Mouse (Mus musculus) liver, adult 2 months (tissue): ENCODE results near the gene Clec9a. TPM values are rescaled to one million over a fixed set of nuclear protein-coding genes. Genes with fewer than 3 reads are reported as not detected.

Source experiments
- DNase-seq: peaks from one replicate; pipeline ENCODE4 v3.0.0-alpha.2; 2011; ENCODE audit warnings: low read depth, low spot score; ENCODE audit errors: extremely low read depth
- H3K27ac ChIP-seq: fragments of 200-500 bp; replicated peaks from 2 replicates; pipeline ENCODE4 v1.5.1; 2012; ENCODE audit warnings: low read depth, mild to moderate bottlenecking, control low read depth, inconsistent platforms, low read length; ENCODE audit not compliant: insufficient read depth
- H3K27me3 ChIP-seq: fragments of 200-500 bp; 2 replicates; pipeline ENCODE4 v1.6.1; 2012; ENCODE audit warnings: mild to moderate bottlenecking, moderate library complexity, low read length, inconsistent platforms; ENCODE audit not compliant: control insufficient read depth, insufficient read depth
- H3K36me3 ChIP-seq: fragments of 200-500 bp; 2 replicates; pipeline ENCODE4 v1.6.1; 2012; ENCODE audit warnings: low read length, inconsistent platforms; ENCODE audit not compliant: control insufficient read depth, insufficient read depth
- H3K4me1 ChIP-seq: fragments of 200-500 bp; 2 replicates; pipeline ENCODE4 v1.6.1; 2011; ENCODE audit warnings: low read length; ENCODE audit not compliant: control insufficient read depth, insufficient read depth
- H3K4me3 ChIP-seq: fragments of 200-500 bp; 2 replicates; pipeline ENCODE4 v1.5.1; 2011; ENCODE audit warnings: low read depth, mild to moderate bottlenecking, control low read depth, low read length, moderate library complexity; ENCODE audit not compliant: insufficient read depth
- H3K79me2 ChIP-seq: fragments of 200-500 bp; 2 replicates; pipeline ENCODE4 v1.6.1; 2012; ENCODE audit warnings: inconsistent platforms, mild to moderate bottlenecking, low read length, moderate library complexity; ENCODE audit not compliant: control insufficient read depth, insufficient read depth
- H3K9ac ChIP-seq: fragments of 200-500 bp; 2 replicates; pipeline ENCODE4 v1.6.1; 2012; ENCODE audit warnings: low read depth, mild to moderate bottlenecking, control low read depth, inconsistent platforms, low read length
- CTCF ChIP-seq: fragments of 200-500 bp; IDR thresholded peaks from 2 replicates; pipeline ENCODE4 v1.5.1; 2011; ENCODE audit warnings: low read depth, low read length, control low read depth
- POLR2A ChIP-seq: fragments of 200-500 bp; IDR thresholded peaks from 2 replicates; pipeline ENCODE4 v1.6.1; 2011; ENCODE audit warnings: low read length, control low read depth; ENCODE audit not compliant: insufficient read depth; ENCODE audit errors: extremely low read depth
- WGBS: fragments of 180-500 bp; shearing (Covaris S2); methylation state at CpG from one replicate; pipeline ENCODE4 v1.1.7; 2018; 5-methylcytosine and 5-hydroxymethylcytosine counted together
- polyA plus RNA-seq: library from polyadenylated mRNA; depleted of rRNA; stranded (reverse); fragments of >200 nt; gene quantifications from 2 replicates; pipeline ENCODE4 v1.2.3, GENCODE M21; 2012
- total RNA-seq: library from RNA; depleted of rRNA; stranded (reverse); fragments of >200 nt; gene quantifications from 2 replicates; pipeline ENCODE4 v1.2.3, GENCODE M21; 2014

The Clec9a gene
- total and polyA plus RNA-seq, 2 experiments = 0.86 to 2.9 TPM

DNA sequence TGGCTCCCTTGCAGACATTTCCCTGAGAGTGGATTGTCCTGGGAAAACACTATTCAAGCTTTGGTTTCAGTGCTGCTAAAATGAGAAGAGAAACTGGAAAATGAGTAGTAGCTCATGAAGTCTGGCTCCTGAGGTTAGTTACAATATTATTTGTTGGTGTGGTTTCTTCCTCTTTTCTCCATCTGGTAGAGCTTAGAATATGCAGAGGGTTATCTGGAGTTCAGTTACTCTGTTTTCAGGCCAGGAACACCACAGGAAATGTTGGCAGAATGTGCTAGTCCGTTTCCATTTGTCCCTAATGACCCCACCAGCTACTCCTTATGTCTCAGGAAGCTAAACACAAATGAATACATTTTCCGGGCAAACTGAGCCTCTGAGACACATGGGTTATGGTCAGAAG, 1.3 kb upstream of the Clec9a start:
- Histone ChIP-seq H3K36me3 (no peaks in the 10 kb centered on the region; the same call in 1 of the 2 replicates), H3K4me1 (no peaks in the 10 kb centered on the region; the same call in 1 of the 2 replicates), H3K9ac (no peak overlapping the region), H3K27me3 (no peaks in the 10 kb centered on the region), H3K4me3 (no peak overlapping the region), H3K27ac (0 out of 2 replicates have a peak overlapping the region, but pooled peaks have one; percentile 29), H3K79me2 (no peaks in the 10 kb centered on the region)
- peak; percentile 51 for DNase-seq
- TF ChIP-seq POLR2A = no peak
- no peak for TF ChIP-seq CTCF
- WGBS = 66% methylated on average over 2 of the region's 2 CpGs

- no peak for TF ChIP-seq POLR2A
- no peak for TF ChIP-seq CTCF
Measured at GRCm38 (mm10) chr6:129414177-129414576, 5.5 kb downstream of the Clec9a start.

GRCm38 (mm10) chr6:129422311-129422710, 13.6 kb downstream of the Clec9a start:
- Histone ChIP-seq H3K36me3 (no peaks in the 10 kb centered on the region), H3K27me3 (no peaks in the 10 kb centered on the region), H3K4me1 (peaks cover 11% of the 10 kb centered on the region), H3K79me2 (no peaks in the 10 kb centered on the region), H3K9ac (no peak overlapping the region), H3K27ac (no peak overlapping the region), H3K4me3 (no peak overlapping the region)
- TF ChIP-seq POLR2A (no peak), CTCF (no peak)
- WGBS = 25% methylated on average over 3 of the region's 3 CpGs
- DNase-seq = peak; percentile 96

More at GRCm38 (mm10) chr6:129414177-129414576, 5.5 kb downstream of the Clec9a start:
- DNase-seq = no peak
- Histone ChIP-seq H3K27ac (no peak overlapping the region), H3K36me3 (no peaks in the 10 kb centered on the region; the same call in 1 of the 2 replicates), H3K4me1 (no peaks in the 10 kb centered on the region), H3K4me3 (no peak overlapping the region), H3K9ac (no peak overlapping the region), H3K27me3 (no peaks in the 10 kb centered on the region), H3K79me2 (no peaks in the 10 kb centered on the region)
- 88% methylated on average over 1 of the region's 1 CpGs for whole genome bisulfite sequencing

DNA sequence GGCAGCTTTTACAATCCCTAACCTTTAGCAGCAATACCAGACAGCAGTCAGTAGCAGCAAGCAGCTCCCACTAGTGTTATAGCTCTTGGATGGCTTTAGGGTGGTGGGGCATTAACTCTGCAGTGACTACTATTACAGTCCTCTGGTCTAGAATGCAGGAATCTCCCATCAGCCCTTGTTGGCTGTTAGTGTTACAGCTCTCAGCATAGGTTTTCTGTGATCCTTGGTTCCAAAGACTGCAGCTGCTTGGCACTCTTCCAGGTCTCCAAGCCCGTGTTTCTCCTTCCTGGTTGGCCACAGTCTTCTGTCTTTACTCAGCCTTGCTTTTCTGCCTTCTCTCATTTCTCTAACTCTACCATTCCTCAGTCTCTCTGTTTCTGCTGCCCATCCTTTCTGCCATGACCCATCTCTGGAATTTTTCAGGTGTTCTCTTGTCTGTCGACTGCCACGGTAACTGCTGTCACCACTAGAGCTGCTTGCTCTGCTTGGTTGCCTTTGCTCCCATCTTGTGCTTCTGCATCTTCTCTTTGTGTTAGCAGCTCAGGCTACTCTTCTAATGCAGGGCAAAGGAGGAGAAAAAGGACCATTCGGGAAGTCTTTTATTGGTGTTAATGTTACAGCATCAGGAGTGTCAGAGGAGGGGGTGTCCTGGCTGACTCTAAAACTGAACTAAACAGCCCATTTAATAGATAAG, 14.5 kb downstream of the Clec9a start:
- TF ChIP-seq CTCF = no peak
- no peak for TF ChIP-seq POLR2A
- no peaks in the 10 kb centered on the region for H3K36me3 ChIP-seq
- no peaks in the 10 kb centered on the region for H3K27me3 ChIP-seq
- 0 out of 2 replicates have a peak overlapping the region, but pooled peaks have one; percentile 8 for H3K27ac ChIP-seq
- H3K4me1 ChIP-seq = peaks cover 11% of the 10 kb centered on the region
- no peaks in the 10 kb centered on the region for H3K79me2 ChIP-seq
- H3K4me3 ChIP-seq = no peak overlapping the region
- WGBS = 55% methylated on average over 4 of the region's 4 CpGs
- H3K9ac ChIP-seq = no peak overlapping the region
- DNase-seq = peak; percentile 39

DNA sequence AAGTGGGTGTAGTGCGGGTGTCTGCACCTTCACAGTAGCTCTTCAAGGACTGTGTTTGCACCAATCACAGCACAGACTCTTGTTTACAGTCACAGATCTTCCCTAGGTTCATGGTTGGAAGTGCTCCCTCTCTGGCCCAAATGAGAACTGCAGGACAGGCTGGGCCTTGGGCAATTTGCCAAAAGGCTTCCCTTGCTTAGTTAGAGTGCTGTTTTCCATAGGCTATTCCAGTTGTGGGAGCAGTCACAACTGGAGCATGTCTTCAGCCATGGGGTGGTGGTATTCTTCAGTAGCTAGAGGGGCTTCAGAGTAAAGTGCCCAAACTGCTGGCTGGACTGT, 15.0 kb downstream of the Clec9a start:
- DNase-seq = peak; percentile 61
- 26% methylated on average over 1 of the region's 1 CpGs for WGBS
- TF ChIP-seq CTCF (peak; percentile 75), POLR2A (no peak)
- Histone ChIP-seq H3K36me3 (no peaks in the 10 kb centered on the region), H3K4me1 (peaks cover 11% of the 10 kb centered on the region), H3K9ac (no peak overlapping the region), H3K4me3 (no peak overlapping the region), H3K27ac (no peak overlapping the region), H3K79me2 (no peaks in the 10 kb centered on the region), H3K27me3 (no peaks in the 10 kb centered on the region)

- H3K4me3 ChIP-seq = no peak overlapping the region
- no peak for TF ChIP-seq POLR2A
- no peak for TF ChIP-seq CTCF
- WGBS = 65% methylated on average over 5 of the region's 5 CpGs
- no peak for DNase-seq
- peaks cover 11% of the 10 kb centered on the region for H3K4me1 ChIP-seq
- H3K36me3 ChIP-seq = no peaks in the 10 kb centered on the region
- H3K27me3 ChIP-seq = no peaks in the 10 kb centered on the region
- H3K79me2 ChIP-seq = no peaks in the 10 kb centered on the region
- H3K9ac ChIP-seq = no peak overlapping the region
- H3K27ac ChIP-seq = peak overlapping the region; percentile 15; the same call in 1 of the 2 replicates
Measured at GRCm38 (mm10) chr6:129425217-129425616, 16.6 kb downstream of the Clec9a start.
